Mouse (Mus musculus) myocyte (in vitro differentiated cells): ENCODE measurements around the gene Tiprl. TPM values are rescaled to one million over a fixed set of nuclear protein-coding genes. Genes with fewer than 3 reads are reported as not detected.

Source experiments
- H3K27me3 ChIP-seq: one replicate; pipeline ENCODE4 v1.6.1; 2011; ENCODE audit not compliant: control insufficient read depth, insufficient read depth, insufficient read length
- H3K36me3 ChIP-seq: one replicate; pipeline ENCODE4 v1.6.1; 2011; ENCODE audit not compliant: control insufficient read depth, insufficient read depth
- H3K4me2 ChIP-seq: one replicate; pipeline ENCODE4 v1.6.1; 2011; ENCODE audit warnings: low read depth, control low read depth
- H3K4me3 ChIP-seq: one replicate; pipeline ENCODE4 v1.5.1; 2011; ENCODE audit warnings: mild to moderate bottlenecking, control low read depth, moderate library complexity
- H3K79me2 ChIP-seq: one replicate; pipeline ENCODE4 v1.6.1; 2011; ENCODE audit not compliant: control insufficient read depth, insufficient read depth
- H3ac ChIP-seq: one replicate; pipeline ENCODE4 v1.6.1; 2011; ENCODE audit not compliant: control insufficient read depth, insufficient read length
- CEBPB ChIP-seq: IDR thresholded peaks from 2 replicates; pipeline ENCODE4 v1.6.1; 2011; ENCODE audit warnings: mild to moderate bottlenecking, moderate library complexity; ENCODE audit not compliant: poor library complexity, insufficient read depth, severe bottlenecking
- E2F4 ChIP-seq: IDR thresholded peaks from one replicate; pipeline ENCODE4 v1.6.1; 2011; ENCODE audit warnings: mild to moderate bottlenecking, control low read depth, moderate library complexity; ENCODE audit not compliant: insufficient read depth
- MAX ChIP-seq: IDR thresholded peaks from one replicate; pipeline ENCODE4 v1.6.1; 2011; ENCODE audit warnings: low read depth, mild to moderate bottlenecking, control low read depth
- MYOD1 ChIP-seq, 3 experiments: IDR thresholded peaks; one replicate each; pipeline ENCODE4 v1.6.1; 2011; ENCODE audit warnings: control low read depth in 2 of 3, low read depth in 2 of 3, mild to moderate bottlenecking in 2 of 3, moderate library complexity in 1 of 3; ENCODE audit not compliant: insufficient read length in 2 of 3, control insufficient read depth in 1 of 3
- MYOG ChIP-seq, 3 experiments: IDR thresholded peaks; one replicate each; pipeline ENCODE4 v1.6.1; 2011; ENCODE audit warnings: control low read depth in 2 of 3, low read depth in 2 of 3, mild to moderate bottlenecking in 2 of 3; ENCODE audit not compliant: insufficient read length in 2 of 3, control insufficient read depth in 1 of 3, insufficient read depth in 1 of 3
- POLR2A ChIP-seq: IDR thresholded peaks from one replicate; pipeline ENCODE4 v1.6.1; 2011; ENCODE audit warnings: low read depth, mild to moderate bottlenecking, control low read depth, moderate library complexity; ENCODE audit not compliant: insufficient read length
- POLR2AphosphoS2 ChIP-seq: IDR thresholded peaks from one replicate; pipeline ENCODE4 v1.6.1; 2011; ENCODE audit warnings: low read depth, control low read depth; ENCODE audit not compliant: insufficient read length
- REST ChIP-seq: IDR thresholded peaks from one replicate; pipeline ENCODE4 v1.6.1; 2011; ENCODE audit warnings: mild to moderate bottlenecking, control low read depth, moderate library complexity; ENCODE audit not compliant: insufficient read depth, insufficient read length
- SRF ChIP-seq: IDR thresholded peaks from one replicate; pipeline ENCODE4 v1.6.1; 2011; ENCODE audit warnings: low read depth; ENCODE audit not compliant: control insufficient read depth, insufficient read length
- TCF12 ChIP-seq: IDR thresholded peaks from one replicate; pipeline ENCODE4 v1.6.1; 2011; ENCODE audit warnings: mild to moderate bottlenecking, control low read depth; ENCODE audit not compliant: poor library complexity, insufficient read depth, severe bottlenecking
- TCF3 ChIP-seq: IDR thresholded peaks from one replicate; pipeline ENCODE4 v1.6.1; 2011; ENCODE audit warnings: low read depth, control low read depth; ENCODE audit not compliant: insufficient read length
- USF1 ChIP-seq: IDR thresholded peaks from one replicate; pipeline ENCODE4 v1.6.1; 2011; ENCODE audit warnings: low read depth, mild to moderate bottlenecking, control low read depth, moderate library complexity
- polyA plus RNA-seq: library from polyadenylated mRNA; unstranded; fragments of >200 nt; fragmentation: generic; extraction: Trizol; gene quantifications from one replicate; pipeline ENCODE4 v1.2.1, GENCODE M21; 2012; ENCODE audit warnings: missing spikeins

The Tiprl gene
- polyA plus RNA-seq, 1 experiment: 35.8 TPM

- H3K4me3 ChIP-seq: no peak overlapping the region
- peak in 2 of 3 experiments; percentile 3 to 20 for TF ChIP-seq MYOD1 (IDR thresholded peaks at IDR 0.05; ENCODE audit: control insufficient read depth in 1 of 3, insufficient read length in 2 of 3, low read depth in 2 of 3)
- TF ChIP-seq MAX: no peak
- peak; percentile 28 for TF ChIP-seq TCF12
- no peak overlapping the region for H3K4me2 ChIP-seq
- H3K36me3 ChIP-seq: no peaks in the 10 kb centered on the region
- no peaks in the 10 kb centered on the region for H3K79me2 ChIP-seq
- no peaks in the 10 kb centered on the region for H3K27me3 ChIP-seq
- no peak overlapping the region for H3ac ChIP-seq
These were observed 37.8 kb downstream of the Tiprl start for GRCm38 (mm10) chr1:165198951-165199350.

- no peak overlapping the region for H3ac ChIP-seq
- H3K36me3 ChIP-seq: no peaks in the 10 kb centered on the region
- H3K79me2 ChIP-seq: peaks cover 7% of the 10 kb centered on the region
- no peaks in the 10 kb centered on the region for H3K27me3 ChIP-seq
- no peak overlapping the region for H3K4me2 ChIP-seq
- TF ChIP-seq REST (no peak), SRF (no peak), POLR2A (no peak)
- H3K4me3 ChIP-seq: no peak overlapping the region
These were observed 38.9 kb downstream of the Tiprl start for GRCm38 (mm10) chr1:165197875-165198274.

GRCm38 (mm10) chr1:165195396-165195960 is 41.3 kb downstream of the Tiprl start:
- no peak for TF ChIP-seq TCF12
- TF ChIP-seq MAX: no peak
- TF ChIP-seq POLR2A: no peak
- no peak for TF ChIP-seq USF1
- TF ChIP-seq SRF: no peak
- no peak for TF ChIP-seq CEBPB
- no peak for TF ChIP-seq POLR2AphosphoS2
- peak overlapping the region; percentile 91 for H3K4me2 ChIP-seq

GRCm38 (mm10) chr1:165194662-165195013 is 42.2 kb downstream of the Tiprl start:
- TF ChIP-seq MYOG (IDR thresholded peaks at IDR 0.05; ENCODE audit: control insufficient read depth in 1 of 3, insufficient read depth in 1 of 3, insufficient read length in 2 of 3, low read depth in 2 of 3): no peak
- no peak for TF ChIP-seq MYOD1 (IDR thresholded peaks at IDR 0.05; ENCODE audit: control insufficient read depth in 1 of 3, insufficient read length in 2 of 3, low read depth in 2 of 3)
- no peak for TF ChIP-seq MAX
- no peak for TF ChIP-seq CEBPB
- TF ChIP-seq E2F4: no peak
- no peak for TF ChIP-seq TCF12
- no peak for TF ChIP-seq POLR2AphosphoS2
- TF ChIP-seq REST: no peak
- peaks cover 11% of the 10 kb centered on the region for H3K79me2 ChIP-seq
- H3K4me3 ChIP-seq: peak overlapping the region; percentile 46
- peak overlapping the region; percentile 25 for H3ac ChIP-seq
- no peaks in the 10 kb centered on the region for H3K36me3 ChIP-seq
- H3K27me3 ChIP-seq: no peaks in the 10 kb centered on the region
- H3K4me2 ChIP-seq: peak overlapping the region; percentile 91

More at GRCm38 (mm10) chr1:165195396-165195960, 41.3 kb downstream of the Tiprl start:
- Histone ChIP-seq H3K27me3 (no peaks in the 10 kb centered on the region), H3K4me3 (peak overlapping the region; percentile 46), H3ac (no peak overlapping the region), H3K79me2 (peaks cover 11% of the 10 kb centered on the region), H3K36me3 (no peaks in the 10 kb centered on the region)

- H3K4me3 ChIP-seq: peak within 1 kb of the TSS; percentile 46
- peaks cover 11% of the 10 kb centered on the region for H3K79me2 ChIP-seq
- TF ChIP-seq SRF (peak; percentile 41), USF1 (no peak), TCF12 (no peak), MYOD1 (IDR thresholded peaks at IDR 0.05; ENCODE audit: control insufficient read depth in 1 of 3, insufficient read length in 2 of 3, low read depth in 2 of 3) (peak in 2 of 3 experiments; percentile 51 to 84), REST (no peak), POLR2AphosphoS2 (peak; percentile 81), E2F4 (no peak), MYOG (IDR thresholded peaks at IDR 0.05; ENCODE audit: control insufficient read depth in 1 of 3, insufficient read depth in 1 of 3, insufficient read length in 2 of 3, low read depth in 2 of 3) (peak in 2 of 3 experiments; percentile 51 to 72), POLR2A (peak; percentile 63), TCF3 (no peak)
- peak within 1 kb of the TSS; percentile 91 for H3K4me2 ChIP-seq
- H3K36me3 ChIP-seq: no peaks in the 10 kb centered on the region
- H3K27me3 ChIP-seq: no peaks in the 10 kb centered on the region
- H3ac ChIP-seq: peak within 1 kb of the TSS; percentile 25
These were observed 42.7 kb downstream of the Tiprl start, which contains the start of gene Sft2d2 for GRCm38 (mm10) chr1:165193880-165194661. TSS of gene Sft2d2 (minus strand) at chr1:165194438.
